Comparison of ENCODE assay signal across 8 mouse cellular contexts in genomic region chr7:44856265-44856916, GRCm38 (mm10). TPM values are rescaled to one million over a fixed set of nuclear protein-coding genes. Genes with fewer than 3 reads are reported as not detected.
DNase-seq lines count a peak whose midpoint lies in the region; ATAC-seq lines count a peak whose summit lies in the region.

No protein-coding gene starts in this region.

- peak overlapping the region; percentile 86 for H3K4me3 ChIP-seq in heart, embryonic 15.5 days
- peak overlapping the region; percentile 68 for H3K4me3 ChIP-seq in hindbrain, embryonic 12.5 days
- H3K4me3 ChIP-seq in midbrain, embryonic 14.5 days (replicated peaks; ENCODE audit: low read depth, low read length): peak overlapping the region; percentile 69

- no peaks in the 10 kb centered on the region for H3K27me3 ChIP-seq in heart, embryonic 15.5 days
- H3K27me3 ChIP-seq in hindbrain, embryonic 12.5 days: no peaks in the 10 kb centered on the region
- no peaks in the 10 kb centered on the region for H3K27me3 ChIP-seq in midbrain, embryonic 14.5 days (ENCODE audit: control insufficient read depth, insufficient read depth, low read length)

- ATAC-seq in heart, embryonic 15.5 days (replicated peaks; ENCODE audit: insufficient number of reproducible peaks, insufficient read depth, low FRiP score, low read depth): no peak
- no peak for ATAC-seq in hindbrain, embryonic 12.5 days (ENCODE audit: low FRiP score)
- ATAC-seq in midbrain, embryonic 14.5 days (ENCODE audit: low FRiP score, low TSS enrichment): no peak
- ATAC-seq in megakaryocyte-erythroid progenitor cell, adult 5-6 weeks (replicated peaks; ENCODE audit: low FRiP score, low TSS enrichment, poor library complexity, severe bottlenecking): no peak

- peaks cover 7% of the 10 kb centered on the region for H3K36me3 ChIP-seq in heart, embryonic 15.5 days
- H3K36me3 ChIP-seq in hindbrain, embryonic 12.5 days: peaks cover 13% of the 10 kb centered on the region
- H3K36me3 ChIP-seq in midbrain, embryonic 14.5 days (ENCODE audit: control insufficient read depth, insufficient read depth, low read length): peaks cover 22% of the 10 kb centered on the region

- peak overlapping the region; percentile 93 for H3K27ac ChIP-seq in heart, embryonic 15.5 days
- H3K27ac ChIP-seq in hindbrain, embryonic 12.5 days: peak overlapping the region; percentile 92
- H3K27ac ChIP-seq in midbrain, embryonic 14.5 days (replicated peaks; ENCODE audit: low read depth, low read length): peak overlapping the region; percentile 91

- no peak for DNase-seq in heart, adult 9 months (ENCODE audit: low spot score in 2 of 2)
- DNase-seq in MEL-GATA-1-ER (ENCODE audit: extremely low read depth, low read depth): peak; percentile 67
- DNase-seq in midbrain, embryonic 14.5 days: no peak
- no peak for DNase-seq in left cerebral cortex, adult 18-20 months (ENCODE audit: low spot score in 2 of 2)
- DNase-seq in gastrocnemius, postnatal 10 days: no peak

- no peaks in the 10 kb centered on the region for H3K9me3 ChIP-seq in heart, embryonic 15.5 days (replicated peaks)
- H3K9me3 ChIP-seq in hindbrain, embryonic 12.5 days (replicated peaks): no peaks in the 10 kb centered on the region
- no peaks in the 10 kb centered on the region for H3K9me3 ChIP-seq in midbrain, embryonic 14.5 days (ENCODE audit: control insufficient read depth, low read length)

- H3K4me2 ChIP-seq in heart, embryonic 15.5 days: peak overlapping the region; percentile 95
- peak overlapping the region; percentile 93 for H3K4me2 ChIP-seq in hindbrain, embryonic 12.5 days (replicated peaks)
- peak overlapping the region; percentile 90 for H3K4me2 ChIP-seq in midbrain, embryonic 14.5 days (ENCODE audit: low read length)

- peak overlapping the region; percentile 88; the same call in 1 of the 2 replicates for H3K9ac ChIP-seq in heart, embryonic 15.5 days
- H3K9ac ChIP-seq in hindbrain, embryonic 12.5 days: peak overlapping the region; percentile 92; the same call in 1 of the 2 replicates
- H3K9ac ChIP-seq in midbrain, embryonic 14.5 days (replicated peaks; ENCODE audit: low read length): 0 out of 2 replicates have a peak overlapping the region, but pooled peaks have one; percentile 78

- peaks cover 71% of the 10 kb centered on the region for H3K4me1 ChIP-seq in heart, embryonic 15.5 days (replicated peaks)
- peaks cover 52% of the 10 kb centered on the region for H3K4me1 ChIP-seq in hindbrain, embryonic 12.5 days
- peaks cover 31% of the 10 kb centered on the region for H3K4me1 ChIP-seq in midbrain, embryonic 14.5 days (ENCODE audit: control insufficient read depth, insufficient read depth, low read length)

- 54% methylated on average over 9 of the region's 9 CpGs for WGBS in heart, embryonic 15.5 days
- 64% methylated on average over 9 of the region's 9 CpGs for WGBS in hindbrain, embryonic 12.5 days
- 69% methylated on average over 9 of the region's 9 CpGs for WGBS in midbrain, embryonic 14.5 days

RNA-seq across cellular contexts. Expression of gene Pnkp, which starts 0.5 kb away (rescaled TPM):
- polyA plus RNA-seq in heart, embryonic 15.5 days (2015; fragmentation: Nextera tagmentation; extraction: Ambion mirVana): 22.4 and 28.7 TPM in 2 replicates
- 34.7 and 35.1 TPM in 2 replicates for polyA plus RNA-seq in hindbrain, embryonic 12.5 days (2016; fragmentation: Nextera tagmentation; extraction: Ambion mirVana)
- polyA plus RNA-seq in midbrain, embryonic 14.5 days (2014; fragmentation: Nextera tagmentation; extraction: Ambion mirVana): 28.8 and 30.4 TPM in 2 replicates
- 25.2 and 58.9 TPM in 2 replicates for total RNA-seq in megakaryocyte-erythroid progenitor cell, adult 5-6 weeks (2014; fragmentation: Nextera tagmentation)
- total RNA-seq in megakaryocyte-erythroid progenitor cell, adult 5-6 weeks (2017): 18.4 and 30.5 TPM in 2 replicates
- 10 to 100 TPM; 27.1 to 27.7 TPM for total RNA-seq in left cerebral cortex, adult 18-20 months (2021)
- total RNA-seq in gastrocnemius, postnatal 10 days (2021): 10 to 100 TPM; 14.4 to 16.5 TPM

RNA-seq across cellular contexts. Expression of gene Tbc1d17, which starts 7.5 kb away (rescaled TPM):
- polyA plus RNA-seq in heart, embryonic 15.5 days (2015; fragmentation: Nextera tagmentation; extraction: Ambion mirVana): 53.2 and 63.4 TPM in 2 replicates
- polyA plus RNA-seq in hindbrain, embryonic 12.5 days (2016; fragmentation: Nextera tagmentation; extraction: Ambion mirVana): 103 and 110 TPM in 2 replicates
- polyA plus RNA-seq in midbrain, embryonic 14.5 days (2014; fragmentation: Nextera tagmentation; extraction: Ambion mirVana): 107 and 122 TPM in 2 replicates
- total RNA-seq in megakaryocyte-erythroid progenitor cell, adult 5-6 weeks (2014; fragmentation: Nextera tagmentation): 26.7 and 61.9 TPM in 2 replicates
- total RNA-seq in megakaryocyte-erythroid progenitor cell, adult 5-6 weeks (2017): 13.7 and 49.6 TPM in 2 replicates
- 10 to 100 TPM; 70.4 to 89.3 TPM for total RNA-seq in left cerebral cortex, adult 18-20 months (2021)
- 10 to 100 TPM; 41.7 to 49.0 TPM for total RNA-seq in gastrocnemius, postnatal 10 days (2021)

RNA-seq across cellular contexts. Expression of gene Akt1s1, which starts 7.6 kb away (rescaled TPM):
- 91.7 and 97.8 TPM in 2 replicates for polyA plus RNA-seq in heart, embryonic 15.5 days (2015; fragmentation: Nextera tagmentation; extraction: Ambion mirVana)
- polyA plus RNA-seq in hindbrain, embryonic 12.5 days (2016; fragmentation: Nextera tagmentation; extraction: Ambion mirVana): 99.3 and 101 TPM in 2 replicates
- polyA plus RNA-seq in midbrain, embryonic 14.5 days (2014; fragmentation: Nextera tagmentation; extraction: Ambion mirVana): 61.9 and 63.7 TPM in 2 replicates
- total RNA-seq in megakaryocyte-erythroid progenitor cell, adult 5-6 weeks (2014; fragmentation: Nextera tagmentation): 21.1 and 23.7 TPM in 2 replicates
- total RNA-seq in megakaryocyte-erythroid progenitor cell, adult 5-6 weeks (2017): 19.2 and 24.5 TPM in 2 replicates
- total RNA-seq in left cerebral cortex, adult 18-20 months (2021): 10 to 100 TPM; 67.9 to 70.1 TPM
- 10 to 100 TPM; 84.2 to 86.4 TPM for total RNA-seq in gastrocnemius, postnatal 10 days (2021)

RNA-seq across cellular contexts. Expression of gene Ptov1, which starts 13.2 kb away (rescaled TPM):
- 206 and 273 TPM in 2 replicates for polyA plus RNA-seq in heart, embryonic 15.5 days (2015; fragmentation: Nextera tagmentation; extraction: Ambion mirVana)
- 606 and 662 TPM in 2 replicates for polyA plus RNA-seq in hindbrain, embryonic 12.5 days (2016; fragmentation: Nextera tagmentation; extraction: Ambion mirVana)
- 480 and 508 TPM in 2 replicates for polyA plus RNA-seq in midbrain, embryonic 14.5 days (2014; fragmentation: Nextera tagmentation; extraction: Ambion mirVana)
- total RNA-seq in megakaryocyte-erythroid progenitor cell, adult 5-6 weeks (2014; fragmentation: Nextera tagmentation): 79.6 and 88.8 TPM in 2 replicates
- total RNA-seq in megakaryocyte-erythroid progenitor cell, adult 5-6 weeks (2017): 19.6 and 40.9 TPM in 2 replicates
- total RNA-seq in left cerebral cortex, adult 18-20 months (2021): 100 to 1,000 TPM; 280 to 295 TPM
- total RNA-seq in gastrocnemius, postnatal 10 days (2021): 100 to 1,000 TPM; 210 to 216 TPM

RNA-seq across cellular contexts. Expression of gene Med25, which starts 36.1 kb away (rescaled TPM):
- 72.9 and 93.9 TPM in 2 replicates for polyA plus RNA-seq in heart, embryonic 15.5 days (2015; fragmentation: Nextera tagmentation; extraction: Ambion mirVana)
- polyA plus RNA-seq in hindbrain, embryonic 12.5 days (2016; fragmentation: Nextera tagmentation; extraction: Ambion mirVana): 153 and 155 TPM in 2 replicates
- 114 and 128 TPM in 2 replicates for polyA plus RNA-seq in midbrain, embryonic 14.5 days (2014; fragmentation: Nextera tagmentation; extraction: Ambion mirVana)
- 42.0 and 71.7 TPM in 2 replicates for total RNA-seq in megakaryocyte-erythroid progenitor cell, adult 5-6 weeks (2014; fragmentation: Nextera tagmentation)
- 12.1 and 18.1 TPM in 2 replicates for total RNA-seq in megakaryocyte-erythroid progenitor cell, adult 5-6 weeks (2017)
- 10 to 100 TPM; 85.9 to 94.9 TPM for total RNA-seq in left cerebral cortex, adult 18-20 months (2021)
- total RNA-seq in gastrocnemius, postnatal 10 days (2021): 10 to 100 TPM; 44.7 to 53.5 TPM
